Mouse (Mus musculus) cerebellum, postnatal 4 days (tissue): ENCODE results near the gene Shq1.

ENCODE experiments used
- DNase-seq, 2 experiments: peaks; one replicate each; pipeline ENCODE4 v3.0.0; 2022; ENCODE audit warnings: low spot score in 2 of 2, mixed read lengths in 1 of 2

The Shq1 gene

GRCm38 (mm10) chr6:100670880-100671344 lies at the start of gene Shq1:
Shq1 (minus strand) TSS chr6:100671157.
- DNase-seq, result peak; percentile 69 to 83

GRCm38 (mm10) chr6:100720098-100720501 lies 49.1 kb upstream of the Shq1 start:
- DNase-seq, result no peak

- DNase-seq, result no peak
Measured at GRCm38 (mm10) chr6:100716817-100717216, 45.9 kb upstream of the Shq1 start.

- no peak for DNase-seq
Measured at GRCm38 (mm10) chr6:100716152-100716551, 45.2 kb upstream of the Shq1 start.

- no peak for DNase-seq
Measured at GRCm38 (mm10) chr6:100715296-100715828, 44.4 kb upstream of the Shq1 start.

- no peak for DNase-seq
Measured at GRCm38 (mm10) chr6:100710866-100711265, 39.9 kb upstream of the Shq1 start.

- DNase-seq, result no peak
Measured at GRCm38 (mm10) chr6:100710170-100710569, 39.2 kb upstream of the Shq1 start.

- DNase-seq, result peak in 1 of 2 experiments; percentile 42
Measured at GRCm38 (mm10) chr6:100709483-100709882, 38.5 kb upstream of the Shq1 start.

GRCm38 (mm10) chr6:100708996-100709395 lies 38.0 kb upstream of the Shq1 start:
- no peak for DNase-seq

- DNase-seq, result no peak
Measured at GRCm38 (mm10) chr6:100708248-100708647, 37.3 kb upstream of the Shq1 start.

- no peak for DNase-seq
Measured at GRCm38 (mm10) chr6:100707557-100707956, 36.6 kb upstream of the Shq1 start.

GRCm38 (mm10) chr6:100706861-100707260 lies 35.9 kb upstream of the Shq1 start:
- DNase-seq, result no peak

- no peak for DNase-seq
Measured at GRCm38 (mm10) chr6:100705366-100705811, 34.4 kb upstream of the Shq1 start.

GRCm38 (mm10) chr6:100704574-100705365 lies 33.8 kb upstream of the Shq1 start, which contains the start of gene Gxylt2:
Gxylt2 (plus strand) TSS chr6:100704734.
- peak; percentile 26 to 40 for DNase-seq

GRCm38 (mm10) chr6:100704197-100704573 lies 33.2 kb upstream of the Shq1 start:
- DNase-seq, result no peak

GRCm38 (mm10) chr6:100700774-100701173 lies 29.8 kb upstream of the Shq1 start:
- peak in 1 of 2 experiments; percentile 22 for DNase-seq

- DNase-seq, result no peak
Measured at GRCm38 (mm10) chr6:100699986-100700385, 29.0 kb upstream of the Shq1 start.

- no peak for DNase-seq
Measured at GRCm38 (mm10) chr6:100686341-100686740, 15.4 kb upstream of the Shq1 start.

- DNase-seq, result no peak
Measured at GRCm38 (mm10) chr6:100678636-100679035, 7.7 kb upstream of the Shq1 start.

GRCm38 (mm10) chr6:100676461-100676860 lies 5.5 kb upstream of the Shq1 start:
- DNase-seq, result no peak

- DNase-seq, result no peak
Measured at GRCm38 (mm10) chr6:100674974-100675373, 4.0 kb upstream of the Shq1 start.

GRCm38 (mm10) chr6:100671401-100671800 lies 444 bp upstream of the Shq1 start:
- DNase-seq, result no peak

GRCm38 (mm10) chr6:100670370-100670841 lies 551 bp downstream of the Shq1 start:
- peak in 1 of 2 experiments; percentile 34 for DNase-seq
